ENCODE assay signal across 17 mouse cellular contexts in the genomic region with DNA sequence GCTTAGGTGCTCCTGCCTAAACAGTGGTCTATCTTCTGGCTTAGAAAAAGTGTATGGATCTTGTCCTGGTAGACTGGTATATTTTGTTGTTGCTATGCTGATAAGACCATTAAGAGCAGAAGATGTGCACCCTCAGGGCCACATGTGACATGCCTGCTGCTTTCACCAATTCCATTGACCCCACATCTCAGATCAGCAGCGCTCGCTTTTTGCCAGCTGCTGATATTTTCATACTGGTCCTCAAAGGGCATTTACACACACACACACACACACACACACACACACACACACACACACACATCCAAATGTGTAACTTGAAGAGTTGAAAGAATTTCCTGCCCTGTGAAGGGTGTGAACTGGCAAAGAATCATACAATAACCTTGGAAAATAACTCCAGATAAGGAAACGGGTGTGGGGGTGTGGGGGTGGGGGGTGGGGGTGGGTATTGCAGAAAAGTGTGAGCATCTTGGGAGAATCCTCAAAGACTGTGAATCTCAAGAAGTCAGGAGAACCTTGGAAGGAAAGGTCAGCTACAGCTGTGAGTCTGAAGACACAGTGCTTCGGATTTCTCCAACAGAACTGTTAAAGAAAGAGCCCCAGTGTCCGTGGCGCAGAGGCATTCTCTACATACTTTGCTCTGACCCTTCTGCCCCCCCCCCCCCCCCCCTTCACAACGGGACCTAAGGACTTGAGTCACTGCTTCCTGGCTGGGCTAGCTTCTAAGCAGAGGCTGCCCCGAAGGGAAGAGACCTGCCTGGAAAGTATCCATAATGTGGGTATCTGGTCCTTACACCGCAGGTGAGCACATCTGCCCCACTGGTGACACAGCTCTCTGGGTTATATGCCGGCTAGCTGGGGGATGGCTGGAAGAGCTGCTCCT. TPM values are rescaled to one million over a fixed set of nuclear protein-coding genes. Genes with fewer than 3 reads are reported as not detected.
DNase-seq lines count a peak whose midpoint lies in the region; ATAC-seq and TF ChIP-seq lines count a peak whose summit lies in the region.
"Had no signal": no experiment of that assay in that cellular context is flagged by ENCODE, and none has a peak within 500 bp of the region (broad histone marks: within the 10 kb centered on the region; RNA-seq: fewer than 3 reads in every experiment).

No protein-coding gene starts in this region.

- 59% methylated on average over 10 of the region's 10 CpGs for WGBS in liver, adult 2 months
- WGBS in liver, embryonic 11.5 days = 52% methylated on average over 10 of the region's 10 CpGs
- 37% methylated on average over 10 of the region's 10 CpGs for WGBS in embryonic facial prominence, embryonic 10.5 days
- 47% methylated on average over 10 of the region's 10 CpGs for WGBS in kidney, embryonic 16.5 days

- H3K9me3 ChIP-seq in liver, embryonic 11.5 days (ENCODE audit: control insufficient read depth, low read length) = no peaks in the 10 kb centered on the region
- no peaks in the 10 kb centered on the region for H3K9me3 ChIP-seq in embryonic facial prominence, embryonic 10.5 days
- no peaks in the 10 kb centered on the region for H3K9me3 ChIP-seq in kidney, embryonic 16.5 days (ENCODE audit: low read length)
- H3K9me3 ChIP-seq: embryonic facial prominence, embryonic 15.5 days; hindbrain, embryonic 15.5 days; liver, embryonic 15.5 days had no signal

- no peaks in the 10 kb centered on the region for H3K36me3 ChIP-seq in liver, adult 2 months (ENCODE audit: control insufficient read depth, insufficient read depth, low read length)
- no peaks in the 10 kb centered on the region for H3K36me3 ChIP-seq in liver, embryonic 11.5 days (ENCODE audit: control insufficient read depth, insufficient read depth, low read length)
- H3K36me3 ChIP-seq in embryonic facial prominence, embryonic 10.5 days (replicated peaks) = no peaks in the 10 kb centered on the region
- no peaks in the 10 kb centered on the region for H3K36me3 ChIP-seq in kidney, embryonic 16.5 days (ENCODE audit: insufficient read depth, low read length)
- H3K36me3 ChIP-seq: embryonic facial prominence, embryonic 15.5 days; hindbrain, embryonic 15.5 days; liver, embryonic 15.5 days had no signal

- ATAC-seq in liver, embryonic 11.5 days (replicated peaks; ENCODE audit: low FRiP score) = no peak
- ATAC-seq in kidney, embryonic 16.5 days (ENCODE audit: low FRiP score, low TSS enrichment) = peak; percentile 60; the same call in 1 of the 2 replicates
- no peak for ATAC-seq in erythroblast, adult 5-6 weeks (replicated peaks; ENCODE audit: low FRiP score, poor library complexity, severe bottlenecking)

- peak; percentile 23 for DNase-seq in adrenal gland, postnatal 14 days
- DNase-seq in adrenal gland, adult 18-20 months (ENCODE audit: low spot score in 2 of 2) = no peak
- DNase-seq in liver, adult 2 months (ENCODE audit: extremely low read depth, low read depth, low spot score) = no peak
- no peak for DNase-seq in liver, embryonic 11.5 days (ENCODE audit: low spot score)
- peak; percentile 43 for DNase-seq in embryonic facial prominence, embryonic 10.5 days (ENCODE audit: low spot score)
- DNase-seq in frontal cortex, adult 2 months (ENCODE audit: extremely low spot score in 1 of 2, low spot score in 1 of 2) = no peak
- DNase-seq: adrenal gland, adult 2 months; cerebellum, adult 11 months had no signal

- no peak for TF ChIP-seq CTCF in liver, adult 2 months (IDR thresholded peaks at IDR 0.05; ENCODE audit: low read depth, low read length)

- no peak for TF ChIP-seq POLR2A in liver, adult 2 months (IDR thresholded peaks at IDR 0.05; ENCODE audit: extremely low read depth, insufficient read depth, low read length)

- H3K4me2 ChIP-seq in liver, embryonic 11.5 days = no peak overlapping the region
- H3K4me2 ChIP-seq in kidney, embryonic 16.5 days (replicated peaks; ENCODE audit: low read depth, low read length) = no peak overlapping the region; the same call in 1 of the 2 replicates
- H3K4me2 ChIP-seq: embryonic facial prominence, embryonic 15.5 days; hindbrain, embryonic 15.5 days; liver, embryonic 15.5 days had no signal

- H3K4me1 ChIP-seq in liver, adult 2 months (ENCODE audit: control insufficient read depth, insufficient read depth, low read length) = no peaks in the 10 kb centered on the region; the same call in 1 of the 2 replicates
- H3K4me1 ChIP-seq in liver, embryonic 11.5 days (replicated peaks; ENCODE audit: control insufficient read depth, insufficient read depth, low read length) = no peaks in the 10 kb centered on the region
- peaks cover 18% of the 10 kb centered on the region for H3K4me1 ChIP-seq in embryonic facial prominence, embryonic 10.5 days
- H3K4me1 ChIP-seq in kidney, embryonic 16.5 days (ENCODE audit: insufficient read depth, low read length) = peaks cover 15% of the 10 kb centered on the region
- H3K4me1 ChIP-seq: embryonic facial prominence, embryonic 15.5 days; hindbrain, embryonic 15.5 days; liver, embryonic 15.5 days had no signal

- H3K4me3 ChIP-seq in liver, adult 2 months (ENCODE audit: insufficient read depth, low read depth, low read length) = no peak overlapping the region
- no peak overlapping the region for H3K4me3 ChIP-seq in liver, embryonic 11.5 days (ENCODE audit: low read depth, low read length)
- H3K4me3 ChIP-seq in embryonic facial prominence, embryonic 10.5 days = no peak overlapping the region
- no peak overlapping the region for H3K4me3 ChIP-seq in kidney, embryonic 16.5 days (ENCODE audit: low read length)
- H3K4me3 ChIP-seq: embryonic facial prominence, embryonic 15.5 days; hindbrain, embryonic 15.5 days; liver, embryonic 15.5 days had no signal

- peak overlapping the region; percentile 39 for H3K27ac ChIP-seq in liver, adult 2 months (replicated peaks; ENCODE audit: insufficient read depth, low read depth, low read length)
- H3K27ac ChIP-seq in liver, embryonic 11.5 days (ENCODE audit: low read depth, low read length) = no peak overlapping the region
- peak overlapping the region; percentile 51 for H3K27ac ChIP-seq in embryonic facial prominence, embryonic 10.5 days (replicated peaks)
- peak overlapping the region; percentile 84 for H3K27ac ChIP-seq in kidney, embryonic 16.5 days (ENCODE audit: low read length)
- H3K27ac ChIP-seq: embryonic facial prominence, embryonic 15.5 days; hindbrain, embryonic 15.5 days; liver, embryonic 15.5 days had no signal

- no peaks in the 10 kb centered on the region for H3K27me3 ChIP-seq in liver, adult 2 months (ENCODE audit: control insufficient read depth, insufficient read depth, low read length)
- H3K27me3 ChIP-seq in liver, embryonic 11.5 days (replicated peaks; ENCODE audit: control insufficient read depth, insufficient read depth, low read length) = no peaks in the 10 kb centered on the region
- no peaks in the 10 kb centered on the region for H3K27me3 ChIP-seq in embryonic facial prominence, embryonic 10.5 days (replicated peaks; ENCODE audit: low read depth, poor library complexity, severe bottlenecking)
- H3K27me3 ChIP-seq in kidney, embryonic 16.5 days (ENCODE audit: insufficient read depth, low read length) = no peaks in the 10 kb centered on the region
- H3K27me3 ChIP-seq: embryonic facial prominence, embryonic 15.5 days; hindbrain, embryonic 15.5 days; liver, embryonic 15.5 days had no signal

- no peak overlapping the region for H3K9ac ChIP-seq in liver, adult 2 months (ENCODE audit: low read depth, low read length)
- H3K9ac ChIP-seq in liver, embryonic 11.5 days (ENCODE audit: low read depth, low read length) = no peak overlapping the region
- no peak overlapping the region for H3K9ac ChIP-seq in kidney, embryonic 16.5 days (replicated peaks; ENCODE audit: low read length)
- H3K9ac ChIP-seq: embryonic facial prominence, embryonic 15.5 days; hindbrain, embryonic 15.5 days; liver, embryonic 15.5 days had no signal

- H3K79me2 ChIP-seq in liver, adult 2 months (ENCODE audit: control insufficient read depth, insufficient read depth, low read length) = no peaks in the 10 kb centered on the region

RNA-seq across cellular contexts. Expression of a gene that starts 11.9 kb away (rescaled TPM):
- total RNA-seq in adrenal gland, postnatal 14 days (2021) = not detected in 2 replicates
- total RNA-seq in adrenal gland, adult 18-20 months (2021) = under 1 TPM in 1 of 2 experiments, not detected in 1; 0.38 TPM
- total RNA-seq in liver, adult 2 months (2014; rRNA removed) = 0.37 TPM in 1 of 2 replicates, not detected in the other
- polyA plus RNA-seq in liver, adult 2 months (2012; rRNA removed) = not detected in 2 replicates
- 0.14 and 0.41 TPM in 2 replicates for polyA plus RNA-seq in liver, embryonic 11.5 days (2014; fragmentation: Nextera tagmentation; extraction: Ambion mirVana)
- not detected in 2 replicates for polyA plus RNA-seq in embryonic facial prominence, embryonic 10.5 days (2016; fragmentation: Nextera tagmentation; extraction: Ambion mirVana)
- 0.12 and 0.32 TPM in 2 replicates for polyA plus RNA-seq in kidney, embryonic 16.5 days (2015; fragmentation: Nextera tagmentation; extraction: Ambion mirVana)
- total RNA-seq in erythroblast, adult 5-6 weeks (2015; ENCODE audit: low replicate concordance) = not detected in 2 replicates
- total RNA-seq in erythroblast, adult 5-6 weeks (2017; ENCODE audit: low replicate concordance) = not detected in 2 replicates
- polyA plus RNA-seq in frontal cortex, adult 2 months (2012; rRNA removed) = not detected in 2 replicates
- total RNA-seq: left cerebral cortex, postnatal 10 days; MEL; monocyte, adult 5-6 weeks had no signal
- polyA plus RNA-seq: adrenal gland, adult 2 months; hindbrain, embryonic 15.5 days; urinary bladder, adult 2 months had no signal

RNA-seq across cellular contexts. Expression of a gene that starts 57.7 kb away (rescaled TPM):
- total RNA-seq in adrenal gland, postnatal 14 days (2021) = not detected in 2 replicates
- total RNA-seq in adrenal gland, adult 18-20 months (2021) = under 1 TPM in 1 of 2 experiments, not detected in 1; 0.10 TPM
- total RNA-seq in liver, adult 2 months (2014; rRNA removed) = not detected in 2 replicates
- not detected in 2 replicates for polyA plus RNA-seq in liver, adult 2 months (2012; rRNA removed)
- polyA plus RNA-seq in liver, embryonic 11.5 days (2014; fragmentation: Nextera tagmentation; extraction: Ambion mirVana) = not detected in 2 replicates
- polyA plus RNA-seq in embryonic facial prominence, embryonic 10.5 days (2016; fragmentation: Nextera tagmentation; extraction: Ambion mirVana) = not detected in 2 replicates
- polyA plus RNA-seq in kidney, embryonic 16.5 days (2015; fragmentation: Nextera tagmentation; extraction: Ambion mirVana) = 0.52 and 0.69 TPM in 2 replicates
- not detected in 2 replicates for total RNA-seq in erythroblast, adult 5-6 weeks (2015; ENCODE audit: low replicate concordance)
- not detected in 2 replicates for total RNA-seq in erythroblast, adult 5-6 weeks (2017; ENCODE audit: low replicate concordance)
- polyA plus RNA-seq in frontal cortex, adult 2 months (2012; rRNA removed) = 0.02 and 0.04 TPM in 2 replicates
- total RNA-seq: adrenal gland, adult 2 months; left cerebral cortex, postnatal 10 days; MEL; monocyte, adult 5-6 weeks had no signal
- polyA plus RNA-seq: adrenal gland, adult 2 months; embryonic facial prominence, embryonic 15.5 days had no signal

RNA-seq across cellular contexts. Expression of a gene that starts 57.9 kb away (rescaled TPM):
- 529 and 602 TPM in 2 replicates for total RNA-seq in adrenal gland, postnatal 14 days (2021)
- 100 to 1,000 TPM; 302 to 409 TPM for total RNA-seq in adrenal gland, adult 18-20 months (2021)
- total RNA-seq in liver, adult 2 months (2014; rRNA removed) = 65.2 and 101 TPM in 2 replicates
- 5.2 and 6.3 TPM in 2 replicates for polyA plus RNA-seq in liver, adult 2 months (2012; rRNA removed)
- polyA plus RNA-seq in liver, embryonic 11.5 days (2014; fragmentation: Nextera tagmentation; extraction: Ambion mirVana) = 343 and 381 TPM in 2 replicates
- polyA plus RNA-seq in embryonic facial prominence, embryonic 10.5 days (2016; fragmentation: Nextera tagmentation; extraction: Ambion mirVana) = 262 and 270 TPM in 2 replicates
- polyA plus RNA-seq in kidney, embryonic 16.5 days (2015; fragmentation: Nextera tagmentation; extraction: Ambion mirVana) = 348 and 350 TPM in 2 replicates
- 14.0 and 24.2 TPM in 2 replicates for total RNA-seq in erythroblast, adult 5-6 weeks (2015; ENCODE audit: low replicate concordance)
- total RNA-seq in erythroblast, adult 5-6 weeks (2017; ENCODE audit: low replicate concordance) = 44.5 and 82.2 TPM in 2 replicates
- polyA plus RNA-seq in frontal cortex, adult 2 months (2012; rRNA removed) = 88.3 and 115 TPM in 2 replicates

Comparison
In these comparisons a context has a peak if more than half of its experiments do, and no peak if none do; other contexts are left out.
1. DNase-seq: peak in adrenal gland, postnatal 14 days (single experiment) and embryonic facial prominence, embryonic 10.5 days (single experiment); none in adrenal gland, adult 18-20 months (0 of 2), liver, adult 2 months (single experiment), liver, embryonic 11.5 days (single experiment) and frontal cortex, adult 2 months (0 of 2).
2. RNA of a gene that starts 57.9 kb away (polyA plus RNA-seq): 343 to 381 TPM in liver, embryonic 11.5 days, 348 to 350 TPM in kidney, embryonic 16.5 days, 262 to 270 TPM in embryonic facial prominence, embryonic 10.5 days and 88.3 to 115 TPM in frontal cortex, adult 2 months; 5.2 to 6.3 TPM in liver, adult 2 months; every median in the first group is over 10 times any median in the second.